Mouse (Mus musculus) erythroblast, adult 5-6 weeks (primary cell): ENCODE results near the gene Zkscan6. TPM values are rescaled to one million over a fixed set of nuclear protein-coding genes. Genes with fewer than 3 reads are reported as not detected.

Experiments
- ATAC-seq: replicated peaks from 2 replicates; pipeline ENCODE4 v1.8.0; 2016; ENCODE audit warnings: moderate number of reproducible peaks, mild to moderate bottlenecking, moderate TSS enrichment, inconsistent platforms; ENCODE audit not compliant: poor library complexity, low FRiP score, severe bottlenecking
- total RNA-seq, 2 experiments: library from RNA; stranded (forward) in 1 of 2; stranded (reverse) in 1 of 2; fragments of 150-400 nt in 1 of 2; fragments of 200-764, 138-1000 nt in 1 of 2; gene quantifications; 2 replicates each; pipeline versions ENCODE4 v1.2.3 to v1.2.4; 2015 to 2017; ENCODE audit warnings: low replicate concordance in 2 of 2

Zkscan6 gene
- total RNA-seq, 2 experiments from 2014 or later, result 2.1 to 9.6 TPM

DNA sequence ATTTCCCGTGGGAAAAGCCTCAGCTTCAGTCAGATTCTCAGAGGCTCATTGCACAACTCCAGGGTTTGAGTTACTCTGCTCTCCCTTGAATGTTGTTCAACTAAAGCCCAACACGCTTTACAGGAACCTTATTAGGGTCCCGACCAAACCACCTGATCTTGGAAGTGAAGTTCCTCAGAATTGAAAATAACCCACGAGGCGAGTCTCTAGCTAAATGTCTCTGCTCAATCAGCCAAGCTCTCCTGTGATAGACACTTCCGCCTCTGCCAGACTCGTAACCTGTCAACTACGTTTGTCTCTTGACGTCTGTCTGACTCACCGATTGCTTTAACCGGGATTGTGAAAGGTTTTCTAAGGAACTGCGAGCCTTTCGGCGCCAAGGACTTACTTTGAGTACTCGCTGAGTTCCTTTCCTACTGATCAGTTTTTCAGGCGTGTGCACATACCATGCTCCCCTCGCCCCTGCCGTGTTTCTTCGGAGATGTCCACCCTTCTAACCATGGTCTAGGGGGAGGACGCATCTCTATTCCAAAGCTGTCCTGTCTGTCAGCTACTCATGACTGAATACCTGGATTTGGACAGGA, 562 bp upstream of the Zkscan6 start:
- ATAC-seq, result peak; percentile 72

DNA sequence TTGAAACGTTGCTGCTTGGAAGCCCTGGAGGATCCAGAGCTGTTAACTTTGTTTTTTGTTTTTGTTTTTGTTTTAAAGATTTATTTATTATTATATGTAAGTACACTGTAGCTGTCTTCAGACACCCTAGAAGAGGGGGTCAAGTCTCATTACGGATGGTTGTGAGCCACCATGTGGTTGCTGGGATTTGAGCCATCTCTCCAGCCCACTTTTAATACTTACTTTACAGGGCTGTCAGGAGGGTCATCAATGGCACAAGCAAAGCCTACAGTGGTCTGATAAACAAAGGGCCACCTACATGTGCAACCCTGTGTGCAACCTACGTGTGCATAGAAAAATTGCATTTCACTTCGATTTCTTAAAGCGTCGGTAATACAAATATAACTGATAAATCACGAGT, 626 bp downstream of the Zkscan6 start:
- ATAC-seq, result no peak

DNA sequence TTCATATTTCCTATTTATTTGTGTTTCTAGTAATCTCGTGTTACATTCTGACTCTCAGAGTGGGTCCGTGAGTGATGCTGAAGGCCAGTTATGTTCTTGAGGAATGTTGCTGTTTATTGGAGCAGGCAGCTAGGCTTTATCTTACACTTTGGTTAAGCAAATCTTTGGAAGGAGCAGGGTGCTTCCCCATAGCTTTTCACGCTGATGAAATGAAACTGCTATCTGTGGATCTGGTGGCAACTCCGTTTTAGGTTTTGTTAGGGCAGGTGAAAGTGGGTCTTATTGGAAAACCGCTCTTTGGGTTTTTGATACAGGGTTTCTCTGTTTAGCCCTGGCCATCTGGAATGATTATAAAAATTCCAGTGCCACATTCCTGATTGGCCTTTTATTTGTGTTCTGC, 5.1 kb downstream of the Zkscan6 start:
- no peak for ATAC-seq

DNA sequence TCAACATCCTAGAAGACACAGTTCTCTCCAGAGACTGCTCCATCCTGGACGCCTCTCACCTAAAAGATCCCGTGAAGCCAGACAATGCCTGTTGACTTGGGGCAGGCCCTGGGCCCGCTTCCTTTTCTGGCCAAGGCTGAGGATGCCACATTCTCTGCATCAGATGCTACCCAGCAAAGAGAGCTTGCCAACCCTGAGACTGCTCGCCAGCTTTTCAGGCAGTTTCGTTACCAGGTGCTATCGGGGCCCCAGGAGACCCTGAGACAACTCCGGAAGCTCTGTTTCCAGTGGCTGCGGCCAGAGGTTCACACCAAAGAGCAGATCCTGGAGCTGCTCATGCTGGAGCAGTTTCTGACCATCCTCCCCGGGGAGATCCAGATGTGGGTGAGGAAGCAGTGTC, 7.4 kb downstream of the Zkscan6 start:
- no peak for ATAC-seq

DNA sequence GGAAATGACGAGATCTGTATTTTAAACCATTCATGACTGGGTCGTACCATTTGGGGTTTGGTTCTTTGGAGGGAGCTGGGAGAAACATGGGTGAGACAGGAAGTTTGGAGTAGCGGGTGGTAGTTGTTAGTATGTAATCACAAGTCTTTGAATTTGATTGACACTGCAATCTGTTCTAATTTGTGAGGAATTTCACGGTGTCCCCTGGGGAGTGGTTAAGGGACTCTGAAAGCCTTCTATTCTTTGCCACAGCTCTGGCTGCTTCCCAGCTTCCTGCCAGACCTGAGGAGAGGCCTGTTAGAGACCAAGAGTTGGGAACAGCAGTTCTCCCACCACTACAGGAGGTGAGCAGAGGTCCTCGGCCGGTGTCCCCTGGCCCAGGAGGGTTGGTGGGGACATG, 9.3 kb downstream of the Zkscan6 start:
- ATAC-seq, result no peak

DNA sequence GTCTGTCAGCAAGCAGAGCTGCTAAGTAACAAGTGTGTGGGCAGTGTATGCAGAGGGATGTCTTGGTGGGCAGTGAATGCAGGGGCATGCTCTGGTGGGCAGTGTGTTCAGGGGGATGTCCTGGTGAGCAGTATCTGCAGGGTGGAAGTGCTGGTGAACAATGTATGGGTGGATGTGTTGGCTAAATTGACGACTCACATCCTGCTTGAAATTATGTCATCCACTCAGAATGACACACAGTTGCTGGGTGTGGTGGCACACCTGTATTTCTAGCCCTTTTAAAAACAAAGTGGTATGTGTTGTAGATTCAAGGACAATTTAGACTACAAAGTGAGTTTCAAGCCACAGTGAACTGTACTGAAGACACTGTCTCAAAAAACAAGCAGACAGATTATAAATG, 11.2 kb downstream of the Zkscan6 start:
- no peak for ATAC-seq

DNA sequence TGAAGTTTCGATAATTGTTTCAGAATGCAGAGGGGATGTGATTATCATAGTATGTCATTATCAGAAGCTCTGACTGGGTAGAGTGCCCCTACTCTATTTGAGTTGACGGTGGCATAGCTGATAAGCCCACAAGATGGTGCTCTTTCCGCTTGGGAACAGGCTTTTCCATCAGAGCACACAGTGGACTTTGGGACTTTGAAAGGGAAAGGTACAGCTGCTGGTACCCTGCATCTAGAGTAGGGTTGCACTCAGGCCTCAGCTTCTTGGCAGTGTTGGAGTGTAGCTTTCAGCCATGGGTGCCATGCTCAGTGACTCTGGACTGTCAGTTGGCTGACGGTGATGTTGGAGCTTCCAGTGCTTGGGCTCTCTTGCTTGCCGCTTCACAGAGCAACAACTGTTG, 13.3 kb downstream of the Zkscan6 start:
- no peak for ATAC-seq

DNA sequence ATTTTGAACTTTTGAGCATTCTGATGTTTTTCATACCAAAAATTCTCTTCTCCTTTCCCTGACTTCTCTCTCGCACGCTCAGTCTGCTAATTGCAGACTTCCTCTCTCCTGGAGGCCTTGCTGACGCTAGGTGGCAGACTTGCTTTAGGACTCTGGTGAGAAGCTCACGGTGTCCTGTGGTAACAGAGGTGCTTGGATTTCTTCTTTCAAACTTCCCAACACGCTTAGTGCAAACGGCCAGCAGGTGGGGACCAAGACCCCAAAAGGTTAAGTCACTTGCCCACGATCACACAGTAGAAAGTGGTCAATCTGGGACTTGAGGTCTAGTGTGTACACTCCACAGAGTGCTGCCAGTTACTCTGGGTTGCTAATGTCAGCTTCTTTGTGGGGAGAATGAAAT, 13.9 kb downstream of the Zkscan6 start:
- no peak; the same call in 1 of the 2 replicates for ATAC-seq

DNA sequence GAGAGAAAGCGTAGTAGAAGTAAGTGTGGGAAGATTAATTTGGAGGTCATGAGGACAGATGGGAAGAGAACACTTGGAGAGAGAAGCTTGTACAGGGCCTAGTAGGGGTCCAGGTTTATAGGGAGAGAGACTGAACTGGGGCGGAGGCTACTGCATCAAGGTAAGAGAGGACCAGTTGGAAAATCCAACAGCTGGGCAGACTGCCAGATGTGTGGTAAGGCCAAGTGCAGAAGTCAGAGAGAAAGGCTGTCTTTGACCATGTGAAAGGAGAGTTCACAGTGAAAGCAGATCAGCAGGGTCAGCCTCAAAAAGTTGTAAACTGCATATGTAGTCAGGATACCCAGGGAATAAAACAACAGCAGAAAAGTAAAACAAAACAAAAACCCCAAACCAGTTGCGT, 17.6 kb downstream of the Zkscan6 start:
- no peak for ATAC-seq

DNA sequence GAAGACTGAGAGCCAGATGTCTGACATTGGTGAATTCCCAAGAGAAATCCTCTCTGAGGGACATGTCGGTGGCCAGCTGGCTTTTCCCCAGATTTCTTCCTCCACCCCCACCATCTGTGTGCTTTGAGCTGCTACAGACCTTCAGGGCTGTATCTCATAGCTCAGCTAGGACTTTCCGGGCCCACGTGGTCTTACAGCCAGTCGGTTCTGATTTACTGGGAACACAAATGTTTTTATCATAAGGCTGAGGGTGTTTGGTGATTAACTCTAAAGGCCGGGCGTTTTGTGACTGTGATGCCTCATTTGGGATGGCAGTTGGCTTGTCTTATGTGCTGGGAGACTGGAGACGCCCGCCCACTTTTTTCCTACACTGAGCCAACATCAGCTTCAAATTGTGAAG, 32.0 kb downstream of the Zkscan6 start:
- ATAC-seq, result no peak

DNA sequence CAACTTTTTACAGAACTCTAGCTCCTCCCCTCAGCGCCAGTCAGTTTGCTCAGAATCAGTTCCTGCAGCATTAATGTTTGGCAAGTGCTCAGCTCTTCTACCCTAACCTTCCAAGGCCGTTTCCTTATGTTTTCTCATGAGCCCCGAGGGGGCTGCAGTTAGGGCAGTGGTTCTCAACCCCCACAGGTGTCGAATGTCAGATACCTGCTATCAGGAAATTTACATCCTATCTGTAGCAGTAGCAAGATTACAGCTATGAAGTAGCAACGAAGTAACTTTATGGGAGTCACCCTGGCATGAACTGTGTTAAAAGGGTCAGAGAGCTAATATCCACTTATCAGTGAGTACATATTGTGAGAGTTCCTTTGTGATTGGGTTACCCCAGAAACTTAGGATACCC, 39.5 kb downstream of the Zkscan6 start:
- ATAC-seq, result no peak

DNA sequence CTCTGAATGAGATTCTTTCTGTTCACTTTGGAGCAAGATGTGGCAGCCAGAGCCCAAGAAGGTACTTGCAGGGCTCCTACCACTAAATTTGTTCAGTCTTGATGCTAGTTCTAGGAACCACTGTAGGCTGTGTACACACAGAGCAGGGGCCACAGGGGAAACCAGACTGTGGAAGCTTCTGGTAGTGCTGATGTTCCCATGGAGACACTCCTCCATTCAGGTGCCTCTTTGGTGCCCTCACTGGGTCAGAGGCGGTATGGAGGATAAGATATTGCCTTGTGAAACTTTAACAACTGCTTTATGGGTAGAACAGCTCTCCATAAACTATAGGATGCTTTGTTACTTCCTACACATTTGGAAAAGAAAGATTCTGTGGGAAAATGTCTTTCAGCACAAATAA, 45.1 kb downstream of the Zkscan6 start:
- no peak for ATAC-seq

DNA sequence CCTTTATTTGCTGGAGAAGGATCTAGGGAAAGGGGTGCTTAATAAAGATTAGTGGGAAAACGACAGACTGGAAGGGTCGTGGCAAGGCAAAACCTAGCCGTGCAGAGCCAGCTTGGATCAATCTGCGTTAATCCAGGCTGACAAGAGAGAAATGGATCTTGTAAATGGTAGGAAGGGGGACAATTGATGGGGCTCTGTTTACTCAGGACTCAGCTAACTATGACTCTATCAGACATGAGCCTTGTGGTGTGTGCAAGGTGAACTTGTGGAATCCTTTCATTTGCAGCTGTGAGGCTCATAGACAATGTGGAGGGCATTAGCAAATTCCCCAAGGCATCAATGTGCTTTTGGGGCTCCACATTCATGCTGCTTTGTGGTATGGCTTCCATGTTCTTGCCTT, 54.5 kb downstream of the Zkscan6 start:
- no peak for ATAC-seq

DNA sequence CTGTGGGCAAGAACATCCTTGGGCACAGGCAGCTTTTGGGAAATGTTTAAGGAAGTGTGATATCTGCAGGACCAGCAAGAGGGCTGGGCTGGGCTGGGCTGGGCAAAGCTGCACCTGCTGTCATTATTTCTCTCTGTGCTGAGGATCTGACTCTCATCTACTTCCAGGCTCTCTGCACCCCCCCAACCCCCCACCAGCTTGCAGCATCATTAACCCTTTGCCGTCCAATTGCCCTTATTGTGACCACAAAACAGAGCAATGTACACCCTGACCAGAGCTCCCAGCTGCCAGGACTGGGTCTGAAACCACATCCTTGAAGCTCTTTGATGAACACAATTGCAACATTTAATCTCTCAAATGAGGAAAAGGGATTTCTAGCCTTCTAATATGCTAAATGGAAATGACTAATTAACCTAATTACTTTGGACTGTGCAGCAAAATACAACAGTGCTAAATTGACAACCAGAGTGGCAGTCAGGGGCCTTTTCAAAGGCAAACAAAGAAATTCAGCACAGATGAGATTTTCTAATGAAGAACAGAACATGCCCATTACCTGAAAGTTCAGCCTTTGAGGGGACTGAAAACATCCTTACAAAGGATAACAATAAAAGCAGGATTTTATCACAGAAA, 70.3 kb downstream of the Zkscan6 start:
- ATAC-seq, result no peak

Other genes starting within 250 kb of the Zkscan6 start
- 19.4 and 33.9 TPM in 2 replicates for gene Map2k4, start 18.9 kb upstream of the Zkscan6 start, total RNA-seq (2015; ENCODE audit: low replicate concordance)
- 12.8 and 17.2 TPM in 2 replicates for gene Map2k4, start 18.9 kb upstream of the Zkscan6 start, total RNA-seq (2017; ENCODE audit: low replicate concordance)